Mouse (Mus musculus): ENCODE results near the gene Coro2a.
"Not testable (repeated sequence)": the region's sequence is repeated elsewhere in the genome, so short reads cannot be mapped to it uniquely, and the experiment has no call there.

The Coro2a gene

DNA sequence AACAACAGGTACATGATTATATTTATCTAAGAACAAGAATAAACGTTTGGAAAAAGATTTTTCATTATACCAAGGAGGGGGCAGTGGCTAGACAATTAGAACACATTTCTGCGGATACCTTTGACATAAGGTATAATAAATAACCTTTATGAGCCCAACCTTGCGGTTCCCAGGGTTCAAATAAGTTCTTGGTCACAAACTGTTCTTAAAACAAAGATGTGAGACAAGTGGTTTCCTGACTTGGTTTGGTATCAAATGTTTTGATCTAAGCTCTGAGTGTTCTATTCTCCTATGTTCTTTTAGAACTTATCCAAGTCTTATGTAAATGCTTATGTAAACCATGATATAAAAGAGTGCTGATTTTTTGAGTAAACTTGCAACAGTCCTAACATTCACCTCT is 17.5 kb downstream of the Coro2a start:
- DNase-seq (ENCODE audit: low spot score), result not testable (repeated sequence)

DNA sequence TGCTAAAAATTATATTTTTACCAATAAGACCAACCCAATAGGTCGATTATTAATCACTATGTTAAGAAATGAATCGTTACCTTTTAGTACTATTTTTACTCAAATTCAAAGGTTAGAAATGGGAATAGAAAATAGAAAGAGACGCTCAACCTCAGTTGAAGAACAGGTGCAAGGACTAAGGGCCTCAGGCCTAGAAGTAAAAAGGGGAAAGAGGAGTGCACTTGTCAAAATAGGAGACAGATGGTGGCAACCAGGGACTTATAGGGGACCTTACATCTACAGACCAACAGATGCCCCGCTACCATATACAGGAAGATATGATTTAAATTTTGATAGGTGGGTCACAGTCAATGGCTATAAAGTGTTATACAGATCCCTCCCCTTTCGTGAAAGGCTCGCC is 17.9 kb downstream of the Coro2a start:
- DNase-seq (ENCODE audit: low spot score), result not testable (repeated sequence)

DNA sequence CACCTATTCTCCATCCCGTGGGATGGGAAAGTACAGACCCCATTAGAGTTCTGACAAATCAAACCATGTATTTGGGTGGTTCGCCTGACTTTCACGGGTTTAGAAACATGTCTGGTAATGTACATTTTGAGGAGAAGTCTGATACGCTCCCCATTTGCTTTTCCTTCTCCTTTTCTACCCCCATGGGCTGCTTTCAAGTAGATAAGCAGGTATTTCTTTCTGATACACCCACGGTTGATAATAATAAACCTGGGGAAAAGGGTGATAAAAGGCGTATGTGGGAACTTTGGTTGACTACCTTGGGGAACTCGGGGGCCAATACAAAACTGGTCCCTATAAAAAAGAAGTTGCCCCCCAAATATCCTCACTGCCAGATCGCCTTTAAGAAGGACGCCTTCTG is 20.0 kb downstream of the Coro2a start:
- not testable (repeated sequence) for DNase-seq (ENCODE audit: low spot score)

DNA sequence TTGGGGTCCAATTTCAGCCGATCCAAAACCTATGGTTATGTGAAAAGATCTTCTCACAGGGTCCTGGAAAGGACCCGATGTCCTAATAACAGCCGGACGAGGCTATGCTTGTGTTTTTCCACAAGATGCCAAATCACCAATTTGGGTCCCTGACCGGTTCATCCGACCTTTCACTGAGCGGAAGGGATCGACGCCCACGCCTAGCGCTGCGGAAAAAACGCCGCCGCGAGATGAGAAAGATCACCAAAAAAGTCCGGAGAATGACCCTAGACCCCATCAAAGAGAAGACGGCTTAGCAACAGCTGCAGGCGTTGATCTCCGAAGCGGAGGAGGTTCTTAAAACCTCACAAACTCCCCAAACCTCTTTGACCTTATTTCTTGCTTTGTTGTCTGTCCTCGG is 20.4 kb downstream of the Coro2a start:
- DNase-seq (ENCODE audit: low spot score), result not testable (repeated sequence)

- DNase-seq (ENCODE audit: low spot score), result not testable (repeated sequence)
Observed at GRCm38 (mm10) chr4:46580799-46581243, 21.2 kb downstream of the Coro2a start.

GRCm38 (mm10) chr4:46578796-46579346 is 23.1 kb downstream of the Coro2a start:
- DNase-seq (ENCODE audit: low spot score), result not testable (repeated sequence)

DNA sequence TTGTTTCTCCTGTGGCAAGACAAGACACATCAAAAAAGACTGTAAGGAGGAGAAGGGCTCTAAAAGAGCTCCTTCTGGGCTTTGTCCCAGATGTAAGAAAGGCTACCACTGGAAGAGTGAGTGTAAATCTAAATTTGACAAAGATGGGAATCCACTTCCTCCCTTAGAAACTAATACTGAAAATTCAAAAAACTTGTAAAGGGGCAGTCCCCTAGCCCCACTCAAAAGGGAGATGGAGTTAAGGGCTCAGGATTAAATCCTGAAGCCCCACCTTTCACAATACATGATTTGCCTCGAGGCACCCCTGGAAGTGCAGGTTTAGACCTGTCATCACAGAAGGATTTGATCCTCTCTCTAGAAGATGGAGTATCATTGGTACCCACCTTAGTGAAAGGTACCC is 23.8 kb downstream of the Coro2a start:
- DNase-seq (ENCODE audit: low spot score), result no peak

- not testable (repeated sequence) for DNase-seq (ENCODE audit: low spot score)
Observed at GRCm38 (mm10) chr4:46575509-46576284, 26.3 kb downstream of the Coro2a start.

GRCm38 (mm10) chr4:46574841-46575240 is 27.2 kb downstream of the Coro2a start:
- no peak for DNase-seq (ENCODE audit: low spot score)

DNA sequence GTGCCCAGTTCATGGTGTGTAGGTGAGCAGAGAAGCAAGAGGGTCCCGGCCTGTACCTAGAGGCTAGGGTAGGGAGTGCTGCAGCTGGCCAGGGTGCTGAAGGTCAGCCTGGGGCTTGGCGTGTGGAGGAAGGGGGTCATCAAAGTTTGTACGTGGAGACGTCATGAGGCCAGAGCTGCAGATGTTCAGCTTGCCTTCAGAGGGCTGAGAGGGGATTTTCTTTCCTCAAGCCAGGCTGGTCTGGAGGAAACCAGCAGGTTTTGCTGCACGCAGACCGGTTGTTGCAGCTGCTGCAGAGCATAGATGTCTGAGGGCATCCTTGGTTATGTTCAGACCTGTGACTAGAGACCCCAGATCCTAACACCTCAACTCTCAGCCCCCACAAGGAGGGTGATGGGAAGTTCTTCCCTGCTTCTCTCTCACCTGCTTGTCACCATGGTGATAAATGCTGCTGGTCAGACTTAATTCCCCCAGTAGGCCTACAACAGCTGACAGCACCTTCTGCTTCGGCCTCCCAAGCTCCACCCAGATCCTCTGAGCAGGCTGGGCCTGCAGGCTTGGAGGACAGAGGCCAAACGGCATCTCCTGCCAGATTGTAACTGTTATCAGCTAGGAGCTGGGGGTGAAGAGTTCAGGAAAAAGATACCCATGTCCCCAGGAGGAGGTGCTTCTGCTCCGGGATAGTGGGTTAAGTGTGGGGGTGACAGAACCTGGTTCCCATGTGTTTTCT is 27.8 kb downstream of the Coro2a start:
- no peak for DNase-seq (ENCODE audit: low spot score)

DNA sequence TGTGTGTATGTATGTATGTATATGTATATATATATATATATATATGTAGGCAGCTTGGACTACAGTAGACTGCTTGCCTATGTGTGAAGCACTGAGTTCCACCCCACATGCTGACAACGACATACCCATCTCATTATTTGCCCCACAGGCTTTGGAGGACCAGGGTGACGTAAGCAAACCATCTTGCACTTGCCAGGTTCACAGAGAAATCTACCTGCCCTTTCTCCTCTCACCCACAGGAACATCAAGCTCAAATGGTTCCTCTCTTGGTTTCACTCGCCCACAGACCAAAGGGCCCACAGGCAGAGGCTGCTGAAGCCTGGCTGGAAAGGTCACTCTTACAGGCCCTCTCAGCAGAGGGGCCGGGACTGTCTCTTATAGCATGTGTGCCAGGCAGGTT is 29.4 kb downstream of the Coro2a start:
- DNase-seq (ENCODE audit: low spot score), result no peak

DNA sequence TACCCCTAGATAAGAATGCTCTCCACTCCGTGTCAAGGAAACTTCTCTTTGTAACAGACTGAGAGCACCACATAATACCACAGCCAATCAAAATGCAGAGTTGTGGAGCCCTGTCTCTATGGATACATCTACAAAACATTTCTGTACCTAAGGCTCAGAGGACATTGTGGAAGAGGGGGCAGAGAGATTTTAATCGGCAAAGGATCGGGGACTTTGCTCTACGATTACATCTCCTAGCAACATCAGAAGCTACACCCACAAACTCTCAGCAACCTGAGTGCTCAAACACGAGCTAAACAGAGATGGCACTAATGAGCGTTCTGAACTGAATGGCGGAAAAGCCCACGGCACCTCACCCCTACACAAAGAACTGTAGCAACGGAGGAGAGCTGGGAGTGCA is 30.3 kb downstream of the Coro2a start:
- no peak for DNase-seq (ENCODE audit: low spot score)

GRCm38 (mm10) chr4:46569671-46570070 is 32.3 kb downstream of the Coro2a start:
- DNase-seq (ENCODE audit: low spot score), result no peak

DNA sequence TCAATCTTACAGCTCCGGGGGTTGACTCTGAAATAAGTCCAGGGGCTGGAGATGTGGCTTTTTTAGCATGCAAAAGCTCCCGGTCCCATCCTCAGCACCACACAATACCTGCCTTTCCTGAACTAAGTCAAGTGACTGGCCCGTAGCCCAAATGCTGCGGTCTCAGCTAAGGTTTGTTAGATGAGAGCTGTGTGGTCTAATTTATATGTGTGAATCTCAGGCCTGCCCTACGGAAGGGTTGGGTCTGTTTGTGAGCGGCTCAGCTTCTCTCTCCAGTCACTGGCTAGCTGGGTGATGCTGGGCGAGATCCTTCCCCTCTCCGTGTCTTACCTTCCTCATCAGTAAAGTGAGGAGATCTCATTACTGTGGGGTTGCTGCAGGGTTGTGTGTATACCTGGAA is 33.8 kb downstream of the Coro2a start:
- no peak for DNase-seq (ENCODE audit: low spot score)

- no peak for DNase-seq (ENCODE audit: low spot score)
Observed at GRCm38 (mm10) chr4:46566931-46567671, 34.9 kb downstream of the Coro2a start.

DNA sequence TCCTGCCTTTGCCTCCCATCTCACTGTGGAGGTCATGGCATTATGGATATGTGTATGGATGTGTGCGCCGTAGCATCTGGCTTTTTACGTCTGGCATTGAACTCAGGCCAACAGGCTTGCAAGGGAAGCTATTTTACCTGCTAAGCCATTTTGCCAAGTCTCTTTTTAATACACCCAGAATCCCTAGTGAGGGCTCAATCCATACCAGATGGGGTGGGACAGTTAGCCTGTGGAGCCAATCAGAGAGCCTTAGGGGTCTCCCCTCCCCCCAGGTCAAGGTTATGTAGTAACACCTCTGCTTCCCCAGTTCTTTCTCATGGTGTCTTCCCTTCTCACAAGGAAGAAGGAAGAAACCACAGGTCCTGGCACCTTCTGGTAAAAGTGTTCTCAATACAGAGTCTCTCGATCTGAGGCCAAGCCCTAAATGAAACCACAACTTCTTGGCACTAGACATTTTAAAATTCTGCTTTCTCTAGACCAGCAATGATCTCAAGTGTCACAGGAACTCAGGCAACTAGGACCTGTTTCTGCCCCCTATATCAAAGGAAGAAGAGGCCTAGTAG is 36.5 kb downstream of the Coro2a start:
- DNase-seq (ENCODE audit: low spot score), result no peak

DNA sequence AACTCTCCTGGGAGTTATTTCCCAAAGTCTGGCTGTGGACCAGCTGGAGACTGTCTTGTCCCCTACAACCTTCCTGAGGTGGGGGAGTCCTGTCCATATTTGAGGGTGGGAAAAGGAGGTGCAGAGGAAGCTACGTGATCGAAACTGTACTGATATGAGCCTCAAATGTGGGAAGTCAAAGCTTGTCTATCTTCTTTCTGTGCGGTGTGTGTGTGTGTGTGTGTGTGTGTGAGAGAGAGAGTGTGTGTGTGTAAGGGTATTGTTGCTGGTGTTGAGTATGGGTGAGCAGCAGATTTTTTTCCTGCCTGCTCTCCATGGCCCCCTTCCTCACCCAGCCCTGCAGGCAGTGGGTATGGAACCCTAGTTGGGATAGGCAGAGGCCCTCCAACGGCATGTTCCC is 37.8 kb downstream of the Coro2a start:
- no peak for DNase-seq (ENCODE audit: low spot score)

GRCm38 (mm10) chr4:46563847-46564246 is 38.2 kb downstream of the Coro2a start:
- DNase-seq (ENCODE audit: low spot score), result peak; percentile 83

GRCm38 (mm10) chr4:46562841-46563240 is 39.2 kb downstream of the Coro2a start:
- DNase-seq (ENCODE audit: low spot score), result no peak

DNA sequence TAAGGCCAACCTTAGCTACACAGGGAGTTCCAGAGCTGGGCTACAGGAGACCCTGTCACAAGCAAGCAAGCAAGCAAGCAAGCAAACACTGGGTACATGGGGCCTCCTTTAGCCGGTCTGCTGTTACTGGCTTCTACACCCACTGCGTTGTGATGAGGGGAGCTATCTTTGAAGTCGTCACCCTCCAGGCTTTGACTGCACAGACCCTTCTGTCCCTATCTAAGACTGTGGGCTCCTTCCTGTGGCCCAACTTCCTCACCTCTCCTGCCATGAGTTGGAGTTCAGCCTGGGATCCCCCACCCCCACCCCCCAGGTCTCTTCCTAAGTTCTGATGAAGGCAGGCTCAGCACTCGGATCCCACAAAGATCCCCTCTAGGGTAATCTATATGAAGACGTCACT is 40.0 kb downstream of the Coro2a start:
- DNase-seq (ENCODE audit: low spot score), result no peak

DNA sequence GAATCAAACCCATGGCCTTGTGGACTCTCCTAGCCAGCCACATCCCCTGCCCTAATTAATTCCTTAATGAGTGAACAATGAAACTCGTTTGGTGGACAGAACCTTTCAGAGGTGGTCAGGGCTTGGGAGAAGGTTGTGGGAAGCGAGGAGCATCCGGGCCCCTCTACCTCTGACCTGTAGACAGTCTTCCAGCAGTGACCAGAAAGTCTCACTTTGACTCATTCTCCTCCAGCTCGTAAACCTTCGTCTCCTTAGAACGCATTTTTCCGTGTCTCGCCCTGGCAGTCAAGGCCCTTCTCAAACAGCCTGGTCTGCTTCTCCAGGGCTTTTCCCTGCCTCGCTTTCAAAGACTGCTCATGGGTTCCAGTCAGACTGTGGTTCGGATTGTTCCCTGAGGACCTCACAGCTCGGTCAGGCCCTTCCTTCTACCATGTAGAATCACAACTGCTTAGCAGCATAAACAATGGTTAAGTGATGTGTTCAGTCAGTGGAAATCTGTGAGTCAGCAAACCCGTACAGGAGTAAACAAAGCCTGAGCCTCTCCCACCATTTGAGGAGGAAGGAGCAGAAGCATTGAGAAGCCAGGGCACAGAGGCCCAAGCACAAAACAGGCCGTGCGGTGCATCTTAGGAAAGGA is 41.8 kb downstream of the Coro2a start:
- no peak for DNase-seq (ENCODE audit: low spot score)
